Mouse (Mus musculus): ENCODE results near the gene Ush2a. TPM values are rescaled to one million over a fixed set of nuclear protein-coding genes. Genes with fewer than 3 reads are reported as not detected.

Ush2a gene
- polyA plus RNA-seq, 1 experiment from 2014 or later, result 0.12 TPM

GRCm38 (mm10) chr1:188577376-188577775, 315.6 kb downstream of the Ush2a start:
- Histone ChIP-seq H3K4me1 (replicated peaks; ENCODE audit: control insufficient read depth, insufficient read depth, low read length) (no peaks in the 10 kb centered on the region; the same call in 1 of the 2 replicates), H3K4me3 (ENCODE audit: low read depth, low read length) (no peak overlapping the region), H3K36me3 (ENCODE audit: control insufficient read depth, insufficient read depth, low read length) (no peaks in the 10 kb centered on the region), H3K27me3 (ENCODE audit: control insufficient read depth, insufficient read depth, low read length) (no peaks in the 10 kb centered on the region), H3K9ac (ENCODE audit: low read length) (no peak overlapping the region), H3K9me3 (ENCODE audit: control insufficient read depth, low read length) (no peaks in the 10 kb centered on the region), H3K4me2 (ENCODE audit: low read depth, low read length, severe bottlenecking) (no peak overlapping the region), H3K27ac (ENCODE audit: low read depth, low read length) (no peak overlapping the region)
- WGBS, result 88% methylated on average over 4 of the region's 4 CpGs
- no peak for ATAC-seq (replicated peaks; ENCODE audit: low FRiP score)
- no peak for DNase-seq (ENCODE audit: low spot score)

GRCm38 (mm10) chr1:188581136-188581535, 319.3 kb downstream of the Ush2a start:
- DNase-seq (ENCODE audit: low spot score) (no peak), ATAC-seq (replicated peaks; ENCODE audit: low FRiP score) (no peak)
- Histone ChIP-seq H3K9me3 (ENCODE audit: control insufficient read depth, low read length) (no peaks in the 10 kb centered on the region), H3K27me3 (ENCODE audit: control insufficient read depth, insufficient read depth, low read length) (no peaks in the 10 kb centered on the region), H3K9ac (ENCODE audit: low read length) (no peak overlapping the region), H3K4me1 (replicated peaks; ENCODE audit: control insufficient read depth, insufficient read depth, low read length) (no peaks in the 10 kb centered on the region), H3K4me3 (ENCODE audit: low read depth, low read length) (no peak overlapping the region), H3K4me2 (ENCODE audit: low read depth, low read length, severe bottlenecking) (no peak overlapping the region), H3K36me3 (ENCODE audit: control insufficient read depth, insufficient read depth, low read length) (no peaks in the 10 kb centered on the region), H3K27ac (ENCODE audit: low read depth, low read length) (no peak overlapping the region)
- 35% methylated on average over 4 of the region's 4 CpGs for WGBS

GRCm38 (mm10) chr1:188595251-188595650, 333.4 kb downstream of the Ush2a start:
- Histone ChIP-seq H3K9me3 (ENCODE audit: control insufficient read depth, low read length) (no peaks in the 10 kb centered on the region), H3K27ac (ENCODE audit: low read depth, low read length) (no peak overlapping the region), H3K9ac (ENCODE audit: low read length) (no peak overlapping the region), H3K4me2 (ENCODE audit: low read depth, low read length, severe bottlenecking) (no peak overlapping the region), H3K4me3 (ENCODE audit: low read depth, low read length) (no peak overlapping the region), H3K36me3 (ENCODE audit: control insufficient read depth, insufficient read depth, low read length) (no peaks in the 10 kb centered on the region), H3K27me3 (ENCODE audit: control insufficient read depth, insufficient read depth, low read length) (no peaks in the 10 kb centered on the region), H3K4me1 (replicated peaks; ENCODE audit: control insufficient read depth, insufficient read depth, low read length) (no peaks in the 10 kb centered on the region)
- DNase-seq (ENCODE audit: low spot score), result no peak
- WGBS, result 44% methylated on average over 4 of the region's 4 CpGs
- ATAC-seq (replicated peaks; ENCODE audit: low FRiP score), result no peak

- H3K9me3 ChIP-seq (ENCODE audit: control insufficient read depth, low read length), result no peaks in the 10 kb centered on the region
Measured at GRCm38 (mm10) chr1:188598052-188598451, 336.2 kb downstream of the Ush2a start.

GRCm38 (mm10) chr1:188599134-188599533, 337.3 kb downstream of the Ush2a start:
- no peak overlapping the region for H3K27ac ChIP-seq (ENCODE audit: low read depth, low read length)
- H3K36me3 ChIP-seq (ENCODE audit: control insufficient read depth, insufficient read depth, low read length), result no peaks in the 10 kb centered on the region
- ATAC-seq (replicated peaks; ENCODE audit: low FRiP score), result no peak
- H3K27me3 ChIP-seq (ENCODE audit: control insufficient read depth, insufficient read depth, low read length), result no peaks in the 10 kb centered on the region
- H3K9me3 ChIP-seq (ENCODE audit: control insufficient read depth, low read length), result no peaks in the 10 kb centered on the region
- H3K4me2 ChIP-seq (ENCODE audit: low read depth, low read length, severe bottlenecking), result no peak overlapping the region
- H3K4me1 ChIP-seq (replicated peaks; ENCODE audit: control insufficient read depth, insufficient read depth, low read length), result no peaks in the 10 kb centered on the region
- 91% methylated on average over 8 of the region's 8 CpGs for WGBS
- no peak overlapping the region for H3K9ac ChIP-seq (ENCODE audit: low read length)
- H3K4me3 ChIP-seq (ENCODE audit: low read depth, low read length), result no peak overlapping the region
- DNase-seq (ENCODE audit: low spot score), result no peak

More at GRCm38 (mm10) chr1:188598052-188598451, 336.2 kb downstream of the Ush2a start:
- Histone ChIP-seq H3K27ac (ENCODE audit: low read depth, low read length) (no peak overlapping the region), H3K4me2 (ENCODE audit: low read depth, low read length, severe bottlenecking) (no peak overlapping the region), H3K27me3 (ENCODE audit: control insufficient read depth, insufficient read depth, low read length) (no peaks in the 10 kb centered on the region), H3K4me3 (ENCODE audit: low read depth, low read length) (no peak overlapping the region), H3K36me3 (ENCODE audit: control insufficient read depth, insufficient read depth, low read length) (no peaks in the 10 kb centered on the region), H3K9ac (ENCODE audit: low read length) (no peak overlapping the region), H3K4me1 (replicated peaks; ENCODE audit: control insufficient read depth, insufficient read depth, low read length) (no peaks in the 10 kb centered on the region)
- ATAC-seq (replicated peaks; ENCODE audit: low FRiP score) (no peak), DNase-seq (ENCODE audit: low spot score) (no peak)
- WGBS, result 90% methylated on average over 7 of the region's 7 CpGs

GRCm38 (mm10) chr1:188606450-188606849, 344.6 kb downstream of the Ush2a start:
- Histone ChIP-seq H3K9ac (ENCODE audit: low read length) (no peak overlapping the region), H3K36me3 (ENCODE audit: control insufficient read depth, insufficient read depth, low read length) (no peaks in the 10 kb centered on the region), H3K4me3 (ENCODE audit: low read depth, low read length) (no peak overlapping the region), H3K4me2 (ENCODE audit: low read depth, low read length, severe bottlenecking) (no peak overlapping the region), H3K27me3 (ENCODE audit: control insufficient read depth, insufficient read depth, low read length) (no peaks in the 10 kb centered on the region), H3K27ac (ENCODE audit: low read depth, low read length) (no peak overlapping the region), H3K4me1 (replicated peaks; ENCODE audit: control insufficient read depth, insufficient read depth, low read length) (no peaks in the 10 kb centered on the region), H3K9me3 (ENCODE audit: control insufficient read depth, low read length) (no peaks in the 10 kb centered on the region)
- ATAC-seq (replicated peaks; ENCODE audit: low FRiP score) (no peak), DNase-seq (ENCODE audit: low spot score) (no peak)

- WGBS, result 79% methylated on average over 5 of the region's 5 CpGs
- no peak overlapping the region for H3K4me3 ChIP-seq (ENCODE audit: low read depth, low read length)
- no peak overlapping the region for H3K4me2 ChIP-seq (ENCODE audit: low read depth, low read length, severe bottlenecking)
- H3K27me3 ChIP-seq (ENCODE audit: control insufficient read depth, insufficient read depth, low read length), result no peaks in the 10 kb centered on the region
- no peaks in the 10 kb centered on the region for H3K36me3 ChIP-seq (ENCODE audit: control insufficient read depth, insufficient read depth, low read length)
- no peaks in the 10 kb centered on the region for H3K9me3 ChIP-seq (ENCODE audit: control insufficient read depth, low read length)
- DNase-seq (ENCODE audit: low spot score), result no peak
- no peak for ATAC-seq (replicated peaks; ENCODE audit: low FRiP score)
- H3K4me1 ChIP-seq (replicated peaks; ENCODE audit: control insufficient read depth, insufficient read depth, low read length), result no peaks in the 10 kb centered on the region
- no peak overlapping the region for H3K9ac ChIP-seq (ENCODE audit: low read length)
- no peak overlapping the region for H3K27ac ChIP-seq (ENCODE audit: low read depth, low read length)
Measured at GRCm38 (mm10) chr1:188616547-188616946, 354.7 kb downstream of the Ush2a start.

- DNase-seq (ENCODE audit: low spot score) (no peak), ATAC-seq (replicated peaks; ENCODE audit: low FRiP score) (0 out of 2 replicates have a peak, but pooled peaks have one; percentile 56)
- Histone ChIP-seq H3K36me3 (ENCODE audit: control insufficient read depth, insufficient read depth, low read length) (no peaks in the 10 kb centered on the region), H3K27ac (ENCODE audit: low read depth, low read length) (no peak overlapping the region), H3K4me2 (ENCODE audit: low read depth, low read length, severe bottlenecking) (no peak overlapping the region), H3K4me1 (replicated peaks; ENCODE audit: control insufficient read depth, insufficient read depth, low read length) (no peaks in the 10 kb centered on the region), H3K9ac (ENCODE audit: low read length) (no peak overlapping the region), H3K4me3 (ENCODE audit: low read depth, low read length) (no peak overlapping the region), H3K9me3 (ENCODE audit: control insufficient read depth, low read length) (no peaks in the 10 kb centered on the region), H3K27me3 (ENCODE audit: control insufficient read depth, insufficient read depth, low read length) (no peaks in the 10 kb centered on the region)
- 52% methylated on average over 4 of the region's 4 CpGs for WGBS
Measured at GRCm38 (mm10) chr1:188633736-188634135, 371.9 kb downstream of the Ush2a start.

- Histone ChIP-seq H3K4me2 (ENCODE audit: low read depth, low read length, severe bottlenecking) (no peak overlapping the region), H3K4me1 (replicated peaks; ENCODE audit: control insufficient read depth, insufficient read depth, low read length) (no peaks in the 10 kb centered on the region), H3K9ac (ENCODE audit: low read length) (no peak overlapping the region), H3K9me3 (ENCODE audit: control insufficient read depth, low read length) (no peaks in the 10 kb centered on the region), H3K36me3 (ENCODE audit: control insufficient read depth, insufficient read depth, low read length) (no peaks in the 10 kb centered on the region), H3K27ac (ENCODE audit: low read depth, low read length) (no peak overlapping the region), H3K4me3 (ENCODE audit: low read depth, low read length) (no peak overlapping the region), H3K27me3 (ENCODE audit: control insufficient read depth, insufficient read depth, low read length) (no peaks in the 10 kb centered on the region)
- DNase-seq (ENCODE audit: low spot score) (no peak), ATAC-seq (replicated peaks; ENCODE audit: low FRiP score) (no peak)
Measured at GRCm38 (mm10) chr1:188639666-188640065, 377.8 kb downstream of the Ush2a start.

Data from forebrain, embryonic 11.5 days (tissue).